Mouse (Mus musculus) olfactory bulb, adult 2 months (tissue): ENCODE measurements around the gene Kctd7.

Experiments
- CTCF ChIP-seq: fragments of 200-500 bp; IDR thresholded peaks from 2 replicates; pipeline ENCODE4 v1.5.1; 2012; ENCODE audit warnings: low read depth, mild to moderate bottlenecking, low read length, moderate library complexity; ENCODE audit not compliant: insufficient read depth
- POLR2A ChIP-seq: fragments of 200-500 bp; IDR thresholded peaks from 2 replicates; pipeline ENCODE4 v1.6.1; 2012; ENCODE audit warnings: mild to moderate bottlenecking, low read depth, low read length, moderate library complexity; ENCODE audit not compliant: insufficient read depth

GRCm38 (mm10) chr5:130139393-130139792 lies 5.3 kb upstream of the Kctd7 start:
- TF ChIP-seq CTCF (no peak), POLR2A (no peak)
